Mouse (Mus musculus): ENCODE results near the gene Snx22.

Snx22 gene

GRCm38 (mm10) chr9:66068056-66068455 lies 1.5 kb downstream of the Snx22 start:
- DNase-seq = no peak

- DNase-seq = peak; percentile 30 to 59
Measured at GRCm38 (mm10) chr9:66067542-66067941, 2.0 kb downstream of the Snx22 start.

DNA sequence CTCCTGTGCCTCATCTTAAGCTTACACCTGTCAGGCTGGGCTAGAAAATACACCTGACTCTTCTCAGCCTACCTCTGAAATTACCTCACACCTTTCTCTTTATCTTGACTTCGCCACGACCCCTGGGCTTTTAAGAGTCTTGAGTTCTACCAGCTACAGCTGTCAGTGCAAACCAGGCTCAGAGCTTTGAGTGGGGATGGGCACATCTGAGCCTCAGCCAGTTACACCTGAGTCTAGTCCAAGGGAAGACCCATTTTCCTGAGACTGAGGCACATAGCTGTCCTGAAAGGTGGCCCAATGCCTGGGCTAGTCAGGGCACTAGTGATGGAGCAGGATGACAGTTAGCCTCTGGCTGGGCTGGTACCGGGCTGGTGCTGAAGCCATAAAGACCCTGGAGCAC lies 2.7 kb downstream of the Snx22 start:
- DNase-seq = no peak

DNA sequence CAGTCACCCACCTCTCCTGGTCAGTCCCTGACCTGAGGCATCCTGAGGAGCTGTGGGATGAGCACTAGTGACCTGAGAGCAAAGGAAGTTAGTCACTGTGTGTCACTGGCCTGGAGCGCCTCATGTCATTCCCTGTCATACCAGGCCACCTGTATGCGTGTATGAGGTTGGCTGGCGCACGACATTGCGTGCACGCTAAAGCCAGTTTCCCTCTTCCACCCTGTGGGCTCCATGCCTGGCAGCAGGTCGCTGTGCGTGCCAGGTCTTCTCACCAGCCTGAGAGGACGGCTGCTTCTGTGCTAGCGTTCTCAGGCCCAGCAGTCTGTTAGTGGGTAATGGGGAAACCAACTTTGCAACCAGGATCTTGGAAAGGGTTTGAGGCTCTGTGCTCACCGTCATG lies 5.2 kb downstream of the Snx22 start:
- DNase-seq = peak; percentile 58 to 70

DNA sequence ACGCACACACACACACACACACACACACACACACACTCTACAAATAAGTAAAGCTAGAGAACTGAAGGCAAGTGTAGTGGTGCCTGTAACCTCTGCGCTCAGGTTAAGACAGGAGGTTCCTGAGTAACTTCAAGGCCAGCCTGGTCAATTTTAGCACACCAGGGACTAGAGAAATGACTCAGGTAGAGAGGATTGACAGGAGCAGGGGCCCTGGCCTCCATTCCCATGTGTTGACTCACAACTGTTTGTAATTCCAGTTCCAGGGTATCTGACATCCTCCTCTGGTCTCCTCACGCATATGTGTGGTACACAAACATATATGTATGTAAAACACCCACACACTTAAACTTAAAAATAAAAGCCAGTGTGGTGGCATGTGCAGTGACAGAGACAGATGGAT lies 6.1 kb downstream of the Snx22 start:
- DNase-seq = no peak

DNA sequence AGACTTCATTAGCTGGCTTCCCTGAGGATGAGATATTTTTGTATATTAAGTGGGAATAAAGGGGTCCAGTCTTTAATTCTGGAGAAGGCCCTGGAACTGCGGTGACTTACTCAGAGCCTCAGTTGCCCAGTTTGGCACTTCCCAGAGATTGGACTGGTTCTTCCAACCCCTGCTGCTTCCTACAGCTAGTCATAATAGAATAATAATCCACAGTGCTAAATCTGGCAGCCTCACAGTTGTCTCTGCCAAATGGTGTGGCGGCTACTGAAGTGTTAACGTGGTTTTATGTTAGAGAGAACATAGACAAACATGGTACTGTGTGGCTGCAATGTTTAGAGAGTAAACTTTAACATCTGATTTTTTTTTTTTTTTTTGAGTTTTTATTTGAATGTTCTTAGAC lies 7.9 kb downstream of the Snx22 start:
- peak; percentile 46 to 47 for DNase-seq

DNA sequence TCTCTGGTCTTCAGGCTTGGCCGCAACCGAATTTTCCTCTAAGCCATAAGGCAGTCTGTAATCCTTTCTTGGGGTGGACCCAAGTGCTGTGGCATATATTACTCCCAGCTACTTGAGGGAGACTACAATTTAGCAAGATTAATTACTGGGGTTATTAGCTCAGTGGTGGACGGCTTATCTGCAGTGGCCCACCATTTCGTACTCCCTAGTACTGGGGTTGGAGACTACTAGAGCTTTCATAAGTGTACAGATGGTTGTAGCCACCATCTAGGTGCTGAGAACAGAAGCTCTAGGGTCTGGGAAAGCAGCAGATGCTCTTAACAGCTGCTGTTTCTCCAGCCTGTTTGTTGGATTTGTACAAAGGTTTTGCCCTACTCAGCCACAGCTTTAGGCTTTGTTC lies 8.5 kb downstream of the Snx22 start:
- peak; percentile 29 to 30 for DNase-seq

- no peak for DNase-seq
Measured at GRCm38 (mm10) chr9:66060308-66060647, 9.2 kb downstream of the Snx22 start.

GRCm38 (mm10) chr9:66059583-66060307 lies 9.8 kb downstream of the Snx22 start, which contains the start of gene Ppib:
Gene Ppib (plus strand): TSS chr9:66060222.
- DNase-seq = peak; percentile 98 to 99

GRCm38 (mm10) chr9:66053620-66054019 lies 15.9 kb downstream of the Snx22 start:
- DNase-seq = no peak

DNA sequence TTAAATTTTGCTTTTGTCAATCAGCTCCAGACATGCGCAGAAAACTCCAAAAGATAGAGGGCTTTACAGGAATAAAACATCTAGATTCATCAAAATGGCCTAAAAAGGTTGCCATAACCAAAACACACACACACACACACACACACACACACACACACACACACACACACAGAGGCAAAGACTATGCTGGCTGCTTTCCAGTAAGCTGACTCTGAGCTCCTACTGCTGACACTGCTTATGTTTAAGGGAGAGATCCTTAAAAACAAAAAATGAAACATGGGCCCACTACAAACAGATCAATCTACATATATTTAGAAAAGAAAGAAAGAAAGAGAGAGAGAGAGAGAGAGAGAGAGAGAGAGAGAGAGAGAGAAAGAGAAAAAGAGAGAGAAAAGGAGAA lies 16.8 kb downstream of the Snx22 start:
- no peak for DNase-seq

DNA sequence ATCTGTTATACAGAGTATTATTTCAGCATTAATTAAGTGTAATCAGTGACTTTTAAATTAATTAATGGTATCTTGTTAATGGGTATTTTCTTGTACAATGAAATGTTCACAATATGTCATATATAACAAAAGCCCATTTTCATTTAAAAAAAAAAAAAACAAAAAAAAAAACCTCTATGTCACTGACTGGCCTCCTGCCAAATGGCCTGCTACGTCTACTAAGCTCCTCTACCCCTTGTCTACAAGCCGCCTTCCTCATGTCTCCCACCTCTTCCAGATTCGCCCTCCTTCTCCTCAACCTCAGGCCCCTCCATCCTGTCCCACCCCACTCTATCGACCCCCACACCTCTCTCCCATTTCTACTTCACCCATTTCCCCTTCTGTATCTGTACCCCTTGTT lies 18.0 kb downstream of the Snx22 start:
- DNase-seq = no peak

DNA sequence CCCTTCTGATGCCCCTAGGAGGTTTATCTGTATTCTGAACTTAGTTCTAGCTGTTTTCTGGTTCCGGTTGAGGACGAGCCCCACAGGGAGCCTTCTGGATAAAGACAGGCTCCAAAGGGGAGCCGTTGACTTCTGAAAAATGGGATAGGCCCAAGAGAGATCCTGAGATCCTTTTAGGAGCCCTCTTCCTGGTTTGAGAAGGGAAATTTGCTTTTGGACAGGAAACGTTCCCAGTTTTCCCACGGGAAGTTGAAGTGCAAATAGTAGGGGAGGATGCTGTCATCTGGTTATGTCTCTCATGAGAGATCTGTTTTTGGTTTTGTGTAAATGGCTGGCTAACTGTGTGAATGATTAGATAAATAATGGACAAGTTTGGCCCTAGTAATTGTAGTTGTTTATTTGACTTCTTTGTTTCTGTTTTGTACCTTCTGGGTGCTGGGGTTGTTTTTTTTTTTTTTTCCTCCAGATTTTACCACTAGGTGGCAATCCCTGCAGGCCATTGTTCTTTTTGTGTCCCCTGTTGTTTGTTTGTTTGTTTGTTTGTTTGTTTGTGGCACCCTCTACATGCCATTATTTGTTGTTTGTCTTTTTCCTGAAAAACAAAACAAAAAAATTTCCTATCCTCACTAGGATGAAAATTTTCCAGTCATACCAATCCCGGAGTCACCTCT lies 19.5 kb downstream of the Snx22 start:
- no peak for DNase-seq

DNA sequence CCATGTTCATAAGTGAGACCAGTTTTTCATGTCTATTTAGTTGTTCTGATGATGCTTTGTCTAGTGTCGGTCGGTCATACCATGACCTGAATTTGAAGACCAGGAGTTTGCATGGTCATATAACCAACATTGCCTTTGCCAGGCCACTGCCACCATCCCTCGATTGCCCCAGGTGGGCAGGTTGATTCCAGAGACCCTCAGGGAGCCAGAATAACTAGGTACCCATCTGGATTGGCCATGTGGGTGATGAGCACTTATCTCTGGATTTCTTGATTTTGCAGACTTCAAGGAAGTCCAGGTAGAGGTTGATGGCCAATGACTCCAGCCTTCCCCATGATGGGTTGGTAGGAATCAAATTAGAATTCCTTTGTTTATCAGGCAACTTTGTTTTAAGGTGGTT lies 26.3 kb downstream of the Snx22 start:
- DNase-seq = no peak

DNA sequence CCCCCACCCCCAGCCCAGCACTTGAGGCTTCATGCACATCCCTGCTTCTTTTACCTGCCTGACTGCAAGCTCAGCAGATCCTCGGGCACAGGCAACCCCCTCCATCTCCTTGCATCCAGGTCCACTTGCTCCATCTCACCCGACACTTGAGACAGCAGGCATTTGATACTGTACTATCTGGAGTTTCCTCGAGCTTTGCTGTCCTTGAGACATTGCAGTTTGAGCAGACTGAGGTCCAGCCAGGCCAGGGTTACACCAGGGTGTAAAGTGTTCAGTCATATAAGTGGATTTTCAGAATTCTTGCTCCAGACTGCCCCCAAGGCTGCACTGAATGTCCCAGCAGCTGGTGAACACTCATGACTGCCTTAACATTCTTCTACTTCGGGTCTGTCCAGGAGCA lies 27.2 kb downstream of the Snx22 start:
- no peak for DNase-seq

DNA sequence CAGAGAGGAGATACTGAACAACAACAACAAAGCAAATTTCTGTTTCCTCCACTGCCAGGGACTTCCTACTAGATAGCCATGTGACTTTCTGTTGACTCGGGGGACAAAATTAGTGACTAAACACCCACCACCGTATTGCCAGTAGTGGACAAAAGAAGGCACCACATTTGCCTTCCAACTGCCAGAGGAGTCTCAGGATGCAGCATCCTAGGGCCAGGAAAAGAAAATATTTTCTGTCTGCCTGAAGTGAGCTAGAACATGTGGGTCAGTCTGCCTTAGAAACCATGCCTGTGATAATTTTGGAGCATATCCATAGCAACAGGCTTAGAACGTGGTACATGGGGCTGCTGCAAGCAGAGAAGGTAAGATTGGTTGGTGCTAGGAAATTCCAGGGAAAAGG lies 28.7 kb downstream of the Snx22 start:
- DNase-seq = no peak

GRCm38 (mm10) chr9:66039290-66039689 lies 30.2 kb downstream of the Snx22 start:
- DNase-seq = no peak

DNA sequence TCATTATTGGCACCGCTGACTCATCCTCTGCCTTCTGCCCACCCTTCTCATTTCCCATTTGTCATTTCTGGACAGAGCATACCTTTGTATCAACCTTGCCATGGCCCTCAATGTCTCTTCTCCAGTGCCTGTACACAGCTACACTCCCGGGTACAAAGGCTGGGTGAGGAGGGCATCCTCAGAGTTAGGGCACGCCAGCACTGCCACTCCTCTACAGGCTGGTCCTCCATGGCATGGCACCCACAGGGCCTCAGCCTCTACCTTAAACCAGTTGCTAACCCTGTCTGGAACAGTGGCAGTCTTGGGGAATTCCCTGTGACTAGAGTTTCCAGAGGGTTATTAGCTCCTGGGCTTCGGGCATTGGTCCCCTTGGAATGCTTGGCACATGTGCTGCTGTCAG lies 30.9 kb downstream of the Snx22 start:
- no peak for DNase-seq

- no peak for DNase-seq
Measured at GRCm38 (mm10) chr9:66038082-66038481, 31.4 kb downstream of the Snx22 start.

DNA sequence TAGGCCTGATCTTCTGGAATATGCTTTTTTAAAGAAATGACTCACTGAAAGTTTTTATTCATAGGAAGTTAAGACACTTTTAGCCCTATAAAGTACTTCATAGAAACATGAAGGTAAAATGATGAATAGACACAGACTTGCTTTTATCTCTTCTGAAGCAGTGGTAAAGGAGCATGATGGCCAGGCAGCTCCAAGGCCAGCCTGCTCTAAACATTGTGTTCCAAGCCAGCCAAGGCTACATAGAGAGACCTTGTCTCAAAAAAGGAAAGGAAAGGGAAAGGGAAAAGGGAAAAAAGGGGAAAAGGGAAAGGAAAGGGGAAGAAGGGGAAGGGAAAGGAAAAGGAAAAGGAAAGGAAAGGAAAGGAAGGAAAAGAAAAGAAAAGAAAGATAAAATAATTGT lies 48.9 kb downstream of the Snx22 start:
- DNase-seq = no peak

Measured in cerebellum, postnatal 14 days (tissue).